Mouse (Mus musculus) right cerebral cortex, adult 2 months (tissue): Measurements from ENCODE around the gene Trnp1.
A peak's percentile ranks its signal among the peaks of the same experiment; 100 is the strongest.
"Not testable (repeated sequence)": the region's sequence is repeated elsewhere in the genome, so short reads cannot be mapped to it uniquely, and the experiment has no call there.

Source experiments
- DNase-seq, 2 experiments: peaks; one replicate each; pipeline ENCODE4 v3.0.0; 2021 to 2022; ENCODE audit warnings: low spot score in 2 of 2

Trnp1 gene

DNA sequence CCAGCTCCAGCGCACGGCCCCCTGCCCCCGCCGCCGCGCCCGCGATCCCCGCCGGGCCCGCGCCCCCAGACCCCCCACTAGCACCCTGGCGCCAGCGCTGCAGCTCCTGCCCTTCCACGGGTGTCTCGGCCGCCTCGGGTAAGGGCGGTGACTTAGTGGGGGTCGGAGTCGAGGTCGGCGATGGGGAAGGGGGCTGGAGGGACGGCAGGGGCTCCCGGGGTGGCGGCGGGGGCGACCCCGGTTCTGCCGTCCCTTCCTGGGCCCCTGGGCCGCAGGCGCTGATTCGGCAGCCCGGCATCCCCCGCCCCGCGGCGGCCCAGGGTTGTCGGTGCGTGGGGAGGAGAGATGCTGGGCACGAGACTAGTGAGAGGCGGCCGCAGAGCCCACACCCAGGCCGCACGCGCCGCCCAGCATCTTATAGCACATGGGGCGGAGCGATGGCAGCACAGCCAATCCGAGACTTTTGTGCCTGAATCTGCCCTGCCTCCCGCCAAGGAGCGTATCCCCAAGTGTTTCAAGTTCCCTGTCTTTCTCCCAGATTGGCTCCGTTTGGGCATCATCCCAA is at the start of gene Trnp1:
Gene Trnp1 (minus strand): TSS at position 391 of the 565 bp plus-strand sequence.
- peak; percentile 84 to 87 for DNase-seq

DNA sequence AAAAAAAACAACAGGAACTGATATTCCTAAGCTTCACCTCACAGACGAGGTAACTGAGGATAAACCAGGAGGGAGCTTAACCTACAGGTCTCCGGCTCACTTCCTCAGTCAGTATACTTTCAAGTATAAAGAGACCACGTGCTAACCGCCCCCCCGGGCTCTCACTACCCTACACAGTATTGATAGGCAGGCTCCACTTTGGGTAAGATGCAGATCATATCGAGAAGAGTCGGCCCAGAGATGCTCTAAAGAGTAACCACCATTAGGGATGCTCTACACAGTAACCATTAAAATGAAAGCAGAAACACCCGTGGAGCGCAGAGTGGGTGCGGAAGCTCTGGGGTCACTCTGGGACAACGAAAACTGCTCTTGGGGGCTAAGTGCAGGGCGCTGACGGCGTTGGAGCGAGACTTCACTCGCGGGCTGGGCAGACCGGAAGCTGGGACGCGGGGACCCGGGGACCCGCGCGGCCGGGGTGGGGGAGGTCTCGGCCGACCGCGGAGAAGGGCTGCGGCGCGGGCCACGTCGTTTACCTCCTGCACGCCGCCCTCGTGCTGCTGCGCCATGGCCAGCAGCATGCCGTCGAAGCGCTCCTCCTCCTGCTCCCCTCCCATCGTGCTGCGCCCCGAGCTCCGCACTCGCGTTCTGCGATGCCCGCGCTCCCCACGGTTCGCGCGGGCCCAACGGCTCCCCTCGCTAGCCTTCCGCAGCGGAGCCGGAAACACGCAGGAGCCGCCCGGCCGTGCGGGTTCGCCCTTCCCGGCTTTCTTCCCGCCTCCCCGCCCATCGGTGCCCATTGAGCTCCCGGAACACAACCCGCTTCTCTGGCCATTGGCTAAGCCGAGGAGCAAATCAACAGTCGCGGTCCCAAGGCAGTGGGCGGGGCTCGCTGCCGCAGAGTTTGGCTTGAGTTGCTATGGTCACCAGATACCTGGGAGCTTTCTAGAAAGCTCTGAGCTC is 47.2 kb upstream of the Trnp1 start, which contains the start of gene Nudc:
Gene Nudc (minus strand): TSS at position 725 of the 960 bp plus-strand sequence.
- DNase-seq = peak; percentile 97

DNA sequence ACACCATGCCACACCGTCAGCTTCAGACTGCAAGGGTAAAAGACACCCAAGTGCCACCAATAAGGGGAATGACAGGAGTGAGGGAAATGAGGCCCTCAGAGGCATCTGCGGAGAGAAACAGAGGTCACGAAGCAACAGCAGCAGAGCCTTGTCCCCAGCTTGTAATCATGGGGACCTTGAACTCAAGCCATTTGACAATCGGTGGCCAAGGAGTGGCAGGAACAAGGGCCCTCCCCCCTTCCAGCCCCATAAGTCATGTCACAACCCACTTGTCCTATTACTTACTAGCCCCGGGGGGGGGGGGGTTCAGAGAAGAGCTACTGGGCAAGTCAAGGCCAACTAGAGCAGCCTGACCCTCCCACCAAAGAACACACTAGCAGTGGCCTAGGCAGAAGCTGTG is 38.3 kb upstream of the Trnp1 start:
- DNase-seq = no peak

DNA sequence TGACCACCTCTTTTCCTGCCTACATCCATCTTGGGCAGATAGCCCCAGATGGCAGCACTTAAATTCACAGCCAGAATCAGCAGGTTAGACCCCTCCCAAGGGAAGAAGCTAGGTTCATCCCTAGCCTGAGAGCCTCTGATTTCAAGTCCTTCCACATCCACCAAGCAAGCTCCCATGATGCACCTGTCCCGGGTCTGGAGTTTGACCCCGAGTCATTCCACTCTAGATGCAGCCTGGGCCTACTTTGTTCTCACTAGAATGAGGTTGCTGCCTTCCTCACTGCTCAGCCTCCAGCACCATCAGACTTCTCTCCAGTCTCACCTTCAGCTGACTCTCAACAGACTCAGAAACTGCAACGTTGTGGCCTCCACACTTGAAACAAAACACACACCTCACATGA is 37.7 kb upstream of the Trnp1 start:
- DNase-seq = no peak

GRCm38 (mm10) chr4:133532777-133533176 is 34.4 kb upstream of the Trnp1 start:
- DNase-seq = no peak

DNA sequence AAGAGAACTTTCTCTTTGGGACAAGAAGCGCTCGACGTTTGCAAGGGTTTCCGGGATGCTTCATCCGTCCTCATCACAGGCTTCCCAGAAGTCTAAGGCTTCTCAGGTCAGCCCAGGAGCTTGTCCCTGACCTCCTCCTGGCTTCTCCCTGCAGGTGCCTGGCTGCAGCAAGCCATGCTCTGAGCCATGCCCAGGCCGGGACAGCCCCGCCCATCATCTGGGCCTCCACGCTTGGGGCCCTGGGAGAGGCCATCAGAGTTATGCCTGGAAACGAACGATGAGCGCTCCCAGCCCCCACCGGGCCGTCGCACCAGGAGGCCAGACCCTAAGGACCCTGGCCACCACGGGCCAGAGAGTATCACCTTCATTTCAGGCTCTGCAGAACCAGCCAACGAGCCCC is 29.4 kb upstream of the Trnp1 start:
- DNase-seq = no peak

GRCm38 (mm10) chr4:133521502-133521901 is 23.2 kb upstream of the Trnp1 start:
- DNase-seq = no peak

DNA sequence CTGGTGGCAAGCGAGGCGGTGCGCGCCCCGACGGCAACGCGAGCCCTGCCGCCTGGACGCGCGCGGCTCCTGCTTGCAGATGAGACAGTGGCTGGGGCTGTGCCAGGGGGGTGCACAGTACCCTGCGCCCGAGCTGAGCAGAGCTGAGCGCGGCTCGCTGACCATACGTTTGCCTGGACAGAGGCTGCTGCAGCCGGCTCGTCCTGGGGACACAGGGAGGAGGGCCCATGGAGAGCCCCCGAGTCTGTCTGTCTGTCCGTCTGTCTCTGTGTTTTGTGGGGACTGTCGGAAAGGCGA is 21.0 kb upstream of the Trnp1 start:
- DNase-seq = no peak

- no peak for DNase-seq
Observed at GRCm38 (mm10) chr4:133518601-133519368, 20.4 kb upstream of the Trnp1 start, which contains the start of gene Kdf1. Kdf1 (plus strand) TSS chr4:133518963.

- DNase-seq = peak; percentile 86 to 88
Observed at GRCm38 (mm10) chr4:133512972-133513371, 14.6 kb upstream of the Trnp1 start.

DNA sequence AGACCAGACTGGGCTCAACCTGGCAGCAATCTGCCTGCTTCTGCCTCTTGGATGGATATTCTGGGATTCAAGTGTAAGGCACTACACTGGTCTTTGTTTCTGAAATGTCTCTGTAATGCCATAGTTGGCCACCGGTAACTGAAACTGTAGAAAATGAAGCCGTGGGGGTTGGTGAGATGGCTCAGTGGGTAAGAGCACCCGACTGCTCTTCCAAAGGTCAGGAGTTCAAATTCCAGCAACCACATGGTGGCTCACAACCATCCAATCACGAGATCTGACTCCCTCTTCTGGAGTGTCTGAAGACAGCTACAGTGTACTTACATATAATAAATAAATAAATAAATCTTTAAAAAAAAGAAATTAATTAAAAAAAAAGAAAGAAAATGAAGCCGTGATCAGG is 14.2 kb upstream of the Trnp1 start:
- not testable (repeated sequence) for DNase-seq

DNA sequence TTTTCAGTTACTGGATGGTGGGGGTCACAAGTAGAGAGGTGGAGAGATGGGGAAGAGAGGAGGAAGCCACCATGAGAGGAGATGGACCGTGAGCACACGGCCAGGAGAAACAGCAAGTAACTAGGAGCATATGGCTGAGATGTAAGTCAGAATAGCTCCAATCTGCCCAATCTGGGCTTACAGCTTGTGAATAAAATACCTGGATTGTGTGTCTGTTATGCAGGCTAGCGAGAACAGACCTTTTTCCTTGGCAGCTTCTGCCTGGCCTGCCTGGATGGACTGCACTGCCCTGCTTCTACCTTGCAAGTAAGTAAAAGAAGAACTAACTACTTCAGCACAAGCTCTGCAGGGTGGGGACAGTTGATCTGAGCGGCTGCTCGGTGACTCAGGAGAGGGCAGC is 12.7 kb upstream of the Trnp1 start:
- DNase-seq = no peak

DNA sequence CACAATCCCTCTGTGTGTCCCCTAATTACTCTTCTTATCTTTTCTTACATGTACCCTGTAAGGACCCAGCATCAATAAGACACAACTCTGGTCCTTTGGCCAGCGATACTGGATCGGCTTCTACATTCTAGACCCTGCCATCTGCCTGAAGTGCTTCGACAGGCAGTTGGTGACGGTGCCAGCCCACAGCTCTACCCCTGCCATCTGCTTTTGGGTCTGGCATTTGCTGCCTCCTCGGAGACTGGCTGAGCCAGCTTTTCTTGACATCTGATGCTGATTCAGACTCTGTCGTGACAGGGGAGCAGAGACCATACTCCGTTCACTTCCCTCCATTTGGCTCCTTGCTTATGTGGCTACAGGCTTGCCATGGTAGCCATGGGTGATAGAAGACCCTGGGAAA is 10.6 kb upstream of the Trnp1 start:
- DNase-seq = peak; percentile 55 to 60

- DNase-seq = no peak
Observed at GRCm38 (mm10) chr4:133506573-133506972, 8.2 kb upstream of the Trnp1 start.

- no peak for DNase-seq
Observed at GRCm38 (mm10) chr4:133504755-133505485, 6.6 kb upstream of the Trnp1 start.

DNA sequence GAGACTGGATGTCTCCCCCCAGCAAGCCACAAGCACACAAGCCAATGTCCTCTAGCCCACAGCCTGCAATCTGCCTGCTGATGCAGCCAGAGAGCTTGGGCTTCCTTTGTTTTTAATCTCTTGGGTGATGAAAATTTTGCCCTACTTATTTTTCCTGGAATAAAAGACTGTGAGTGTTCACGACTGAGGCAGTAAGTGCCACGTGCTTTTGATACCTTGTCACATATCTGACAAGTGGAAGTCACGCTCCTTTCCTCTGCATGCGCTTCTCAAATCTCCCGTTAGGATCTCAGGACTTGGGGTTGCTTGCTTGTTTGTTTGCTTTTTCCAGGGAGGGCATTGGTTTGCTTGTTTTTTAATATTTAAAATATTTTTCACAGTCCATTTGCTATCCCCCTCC is 6.0 kb upstream of the Trnp1 start:
- DNase-seq = no peak

GRCm38 (mm10) chr4:133501514-133501913 is 3.2 kb upstream of the Trnp1 start:
- peak in 1 of 2 experiments; percentile 35 for DNase-seq

DNA sequence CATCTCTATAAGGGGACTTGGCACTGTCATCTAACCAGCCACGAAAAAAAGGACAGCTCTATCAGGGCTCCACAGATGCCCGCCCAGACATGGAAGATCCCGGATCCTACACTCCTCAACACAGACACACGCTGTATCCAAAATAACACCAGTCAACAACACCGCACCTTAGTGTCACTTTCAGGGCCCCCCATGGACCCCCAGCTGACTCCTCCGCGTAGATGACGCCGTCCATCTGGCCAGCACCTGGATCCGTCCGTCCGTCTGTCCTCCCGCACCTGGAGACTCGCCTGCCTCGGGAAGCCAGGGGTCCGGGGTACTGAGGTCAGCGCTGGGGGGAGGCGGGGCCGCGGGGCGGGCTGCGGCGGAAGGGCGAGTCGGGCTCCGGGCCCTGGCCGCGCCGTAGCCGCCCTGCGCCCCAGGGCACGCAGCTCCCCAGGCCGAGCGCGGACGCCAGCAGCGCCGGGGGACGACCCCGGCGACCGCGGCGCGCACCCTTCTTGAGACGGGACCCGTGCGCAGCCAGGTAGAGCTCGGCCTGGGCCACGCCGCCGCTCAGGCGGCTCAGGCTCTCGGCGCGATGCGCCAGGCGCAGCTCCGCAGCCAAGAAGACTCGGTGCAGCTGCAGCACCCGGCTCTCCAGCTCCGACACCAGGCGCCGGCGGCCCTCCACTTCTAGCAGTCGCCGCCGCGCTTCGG is 740 bp downstream of the Trnp1 start:
- DNase-seq = no peak

- DNase-seq = no peak
Observed at GRCm38 (mm10) chr4:133496738-133497445, 1.5 kb downstream of the Trnp1 start.

DNA sequence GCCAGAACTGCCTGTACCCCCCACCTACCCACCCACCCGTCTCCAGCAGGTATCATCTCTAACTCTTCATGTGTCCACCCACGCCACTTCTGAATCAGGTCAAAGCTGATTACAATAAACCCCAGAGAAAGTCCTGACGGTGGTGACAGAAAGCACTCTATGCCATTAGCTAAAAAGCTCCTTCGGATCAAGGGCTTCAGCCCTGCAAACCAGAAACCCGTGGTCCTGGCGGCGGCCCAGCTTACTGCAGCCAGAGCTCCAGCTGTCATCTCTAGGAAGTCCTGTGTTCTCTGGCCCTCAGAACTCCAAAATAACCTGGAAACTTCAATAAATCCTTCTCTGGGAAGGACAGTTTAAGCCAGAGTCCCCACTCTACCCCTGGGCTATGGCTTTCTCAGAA is 2.6 kb downstream of the Trnp1 start:
- DNase-seq = no peak
